Mouse (Mus musculus) hindbrain, embryonic 15.5 days (tissue): ENCODE results near the gene Lrpap1. TPM values are rescaled to one million over a fixed set of nuclear protein-coding genes. Genes with fewer than 3 reads are reported as not detected.

Experiments used
- ATAC-seq: fragments of 200-750 bp; cut with Nextera tagmentation; 2 replicates; pipeline ENCODE4 v1.8.0; 2017; ENCODE audit warnings: low read depth, moderate number of reproducible peaks, moderate TSS enrichment; ENCODE audit not compliant: low FRiP score
- H3K27ac ChIP-seq: fragments of 300-500 bp; sonication (generic); replicated peaks from 2 replicates; pipeline ENCODE4 v1.5.1; 2015; ENCODE audit warnings: mild to moderate bottlenecking, inconsistent platforms
- H3K27me3 ChIP-seq: fragments of 300-500 bp; sonication (generic); 2 replicates; pipeline ENCODE4 v1.6.1; 2015; ENCODE audit warnings: control low read depth, inconsistent platforms
- H3K36me3 ChIP-seq: fragments of 300-500 bp; sonication (generic); 2 replicates; pipeline ENCODE4 v1.6.1; 2015; ENCODE audit warnings: control low read depth, inconsistent platforms
- H3K4me1 ChIP-seq: fragments of 300-500 bp; sonication (generic); replicated peaks from 2 replicates; pipeline ENCODE4 v1.6.1; 2015; ENCODE audit warnings: control low read depth, inconsistent platforms
- H3K4me2 ChIP-seq: fragments of 300-500 bp; sonication (generic); 2 replicates; pipeline ENCODE4 v1.6.1; 2015; ENCODE audit warnings: moderate library complexity, mild to moderate bottlenecking, inconsistent platforms
- H3K4me3 ChIP-seq: fragments of 300-500 bp; sonication (generic); 2 replicates; pipeline ENCODE4 v1.5.1; 2015; ENCODE audit warnings: mild to moderate bottlenecking, inconsistent platforms
- H3K9ac ChIP-seq: fragments of 300-500 bp; sonication (generic); 2 replicates; pipeline ENCODE4 v1.6.1; 2015; ENCODE audit warnings: inconsistent platforms
- H3K9me3 ChIP-seq: fragments of 300-500 bp; sonication (generic); 2 replicates; pipeline ENCODE4 v1.6.1; 2016; ENCODE audit warnings: control low read depth, inconsistent platforms
- WGBS: fragments of 180-500 bp; shearing (Covaris S2); methylation state at CpG from one replicate; pipeline ENCODE4 v1.1.7; 2015; 5-methylcytosine and 5-hydroxymethylcytosine counted together
- polyA plus RNA-seq: library from polyadenylated mRNA; unstranded; fragments of >200 nt; fragmentation: Nextera tagmentation; extraction: Ambion mirVana; gene quantifications from 2 replicates; pipeline ENCODE4 v1.2.1, GENCODE M21; 2015

The Lrpap1 gene
- polyA plus RNA-seq, 1 experiment from 2014 or later, result 146 TPM

DNA sequence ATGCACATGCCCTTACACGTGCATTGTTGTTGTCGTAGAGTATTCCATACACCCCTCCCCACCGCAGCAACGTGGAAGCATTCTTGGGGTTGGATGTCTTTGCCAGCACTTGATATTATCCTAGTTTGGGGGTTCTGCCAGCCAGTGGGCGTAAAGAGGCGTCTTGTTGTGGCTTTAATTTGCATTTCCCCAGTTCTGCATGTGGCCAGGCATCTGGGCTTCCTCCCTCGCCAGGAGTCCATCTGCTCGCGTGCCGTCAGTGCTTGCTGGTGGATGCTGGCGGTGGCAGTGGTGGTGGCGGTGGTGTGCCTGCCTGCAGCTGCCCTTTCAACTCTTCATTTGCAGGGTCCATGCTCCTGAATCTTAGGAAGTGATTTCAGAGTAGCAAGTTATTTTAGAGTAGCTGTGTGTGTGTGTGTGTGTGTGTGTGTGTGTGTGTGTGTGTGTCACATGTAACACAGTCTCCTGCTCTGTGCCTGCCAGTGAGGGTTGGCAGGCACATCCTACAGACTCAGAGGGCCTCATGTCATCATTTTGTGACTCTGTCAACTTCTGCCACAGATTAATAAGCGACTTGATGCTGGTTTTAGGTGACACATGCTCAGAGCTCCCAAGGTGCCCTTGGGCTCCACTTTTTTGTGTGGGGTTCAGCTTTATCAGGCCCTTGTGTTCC lies 32.1 kb upstream of the Lrpap1 start:
- 44% methylated on average over 13 of the region's 13 CpGs for WGBS

DNA sequence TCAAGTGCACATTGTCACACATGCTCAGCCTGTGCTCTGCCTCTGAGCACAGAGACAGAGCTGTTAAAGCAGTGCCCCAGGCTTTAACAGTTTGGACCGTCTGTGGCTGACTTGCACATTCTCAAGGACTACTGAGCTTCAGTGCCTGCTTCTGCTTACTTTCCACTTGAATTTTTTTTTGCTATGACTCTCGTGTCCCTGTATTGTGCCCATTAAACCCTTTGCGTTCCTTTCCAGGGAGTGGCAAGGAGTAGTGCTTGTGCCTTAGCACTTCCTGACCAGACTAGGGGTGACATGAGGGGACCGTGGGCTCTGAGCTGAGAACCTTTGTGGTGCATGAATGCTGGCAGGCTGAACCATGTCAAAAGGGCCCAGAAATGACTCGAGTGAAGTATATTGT lies 30.3 kb upstream of the Lrpap1 start:
- no peak overlapping the region for H3K4me3 ChIP-seq
- WGBS, result 81% methylated on average over 5 of the region's 5 CpGs
- peaks cover 15% of the 10 kb centered on the region for H3K4me1 ChIP-seq
- no peaks in the 10 kb centered on the region for H3K36me3 ChIP-seq
- H3K4me2 ChIP-seq, result no peak overlapping the region
- ATAC-seq, result no peak
- H3K9me3 ChIP-seq, result no peaks in the 10 kb centered on the region
- no peaks in the 10 kb centered on the region for H3K27me3 ChIP-seq
- H3K27ac ChIP-seq, result no peak overlapping the region
- no peak overlapping the region for H3K9ac ChIP-seq

More for the DNA sequence above, 32.1 kb upstream of the Lrpap1 start:
- H3K36me3 ChIP-seq, result no peaks in the 10 kb centered on the region
- H3K9me3 ChIP-seq, result no peaks in the 10 kb centered on the region
- H3K4me2 ChIP-seq, result no peak overlapping the region
- peaks cover 23% of the 10 kb centered on the region for H3K4me1 ChIP-seq
- peak overlapping the region; percentile 62 for H3K27ac ChIP-seq
- no peaks in the 10 kb centered on the region for H3K27me3 ChIP-seq
- H3K9ac ChIP-seq, result no peak overlapping the region
- ATAC-seq, result peak; percentile 42; the same call in 1 of the 2 replicates
- H3K4me3 ChIP-seq, result no peak overlapping the region

DNA sequence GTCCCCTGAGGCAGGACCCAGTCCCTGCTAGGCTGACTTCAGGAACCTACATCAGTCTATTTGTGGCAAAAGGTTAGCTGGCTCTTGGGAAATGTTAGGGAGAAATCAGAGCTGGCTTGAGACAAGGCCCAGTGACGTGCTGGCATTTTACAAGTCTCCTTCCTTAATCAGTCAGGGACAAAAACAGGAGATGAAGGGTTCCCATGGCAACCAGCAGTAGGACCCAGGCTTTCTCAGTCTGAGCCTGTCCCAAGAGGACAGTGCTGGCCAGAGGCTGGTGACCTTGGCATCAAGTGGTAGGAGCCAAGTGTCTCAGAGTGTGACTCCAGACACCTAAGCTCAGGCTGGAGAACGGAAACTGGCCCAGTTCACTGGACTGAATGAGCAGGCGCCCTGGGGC lies 28.7 kb upstream of the Lrpap1 start:
- peaks cover 11% of the 10 kb centered on the region for H3K4me1 ChIP-seq
- ATAC-seq, result no peak
- WGBS, result 72% methylated on average over 3 of the region's 3 CpGs
- no peak overlapping the region for H3K4me3 ChIP-seq
- no peak overlapping the region for H3K27ac ChIP-seq
- no peak overlapping the region for H3K9ac ChIP-seq
- H3K36me3 ChIP-seq, result no peaks in the 10 kb centered on the region
- H3K9me3 ChIP-seq, result no peaks in the 10 kb centered on the region
- no peak overlapping the region for H3K4me2 ChIP-seq
- no peaks in the 10 kb centered on the region for H3K27me3 ChIP-seq

DNA sequence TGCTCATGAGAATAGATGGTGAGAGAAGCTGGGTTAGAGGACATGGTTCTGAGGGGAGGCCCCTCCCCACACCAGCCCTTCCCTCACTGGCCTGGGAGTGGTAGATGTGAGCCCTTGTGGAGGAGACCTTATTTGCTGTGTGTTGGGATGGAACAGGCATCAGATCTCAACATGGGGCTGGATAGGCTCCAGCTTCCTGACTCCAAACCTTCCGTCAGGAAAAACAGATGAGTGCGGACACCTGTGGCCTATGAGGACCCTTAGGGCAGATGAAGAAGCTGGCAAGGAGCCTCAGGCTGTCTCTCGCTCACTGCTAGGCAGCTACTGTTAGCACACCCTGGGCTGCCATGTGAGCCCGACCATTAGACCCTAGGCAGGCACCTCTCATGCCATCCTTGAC lies 27.9 kb upstream of the Lrpap1 start:
- no peak overlapping the region for H3K4me3 ChIP-seq
- WGBS, result 88% methylated on average over 4 of the region's 4 CpGs
- no peak overlapping the region for H3K9ac ChIP-seq
- peaks cover 8% of the 10 kb centered on the region for H3K4me1 ChIP-seq
- ATAC-seq, result no peak
- H3K27me3 ChIP-seq, result no peaks in the 10 kb centered on the region
- H3K4me2 ChIP-seq, result no peak overlapping the region
- no peak overlapping the region for H3K27ac ChIP-seq
- no peaks in the 10 kb centered on the region for H3K9me3 ChIP-seq
- H3K36me3 ChIP-seq, result no peaks in the 10 kb centered on the region

DNA sequence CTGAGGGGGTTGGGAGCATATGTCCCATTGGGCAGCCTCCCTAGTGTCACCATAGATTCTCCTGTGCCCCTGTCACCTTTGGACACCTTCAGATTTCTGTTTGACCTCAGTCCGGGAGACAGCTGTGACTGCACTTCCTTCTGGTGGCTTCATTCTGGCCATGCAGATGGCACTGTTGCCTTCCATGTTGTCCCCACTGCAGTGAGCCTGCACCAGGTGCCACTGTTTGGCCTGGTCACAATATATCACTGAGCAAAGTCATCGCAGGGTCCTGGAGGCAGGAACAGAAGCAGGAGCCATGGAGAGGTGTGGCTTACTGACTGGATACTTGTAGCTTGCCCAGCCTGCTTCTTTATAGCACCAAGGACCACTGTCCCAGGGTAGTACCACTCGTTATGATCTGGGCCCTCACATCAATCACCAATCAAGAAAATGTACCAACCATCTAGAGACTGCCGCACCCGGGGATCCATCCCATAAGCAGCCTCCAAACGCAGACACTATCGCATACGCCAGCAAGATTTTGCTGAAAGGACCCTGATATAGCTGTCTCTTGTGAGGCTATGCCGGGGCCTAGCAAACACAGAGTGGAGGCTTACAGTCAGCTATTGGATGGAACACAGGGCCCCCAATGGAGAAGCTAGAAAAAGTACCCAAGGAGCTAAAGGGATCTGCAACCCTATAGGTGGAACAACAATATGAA lies 26.9 kb upstream of the Lrpap1 start:
- Histone ChIP-seq H3K4me1 (no peaks in the 10 kb centered on the region; the same call in 1 of the 2 replicates), H3K4me3 (no peak overlapping the region), H3K4me2 (no peak overlapping the region), H3K9ac (no peak overlapping the region), H3K27ac (no peak overlapping the region), H3K9me3 (no peaks in the 10 kb centered on the region), H3K36me3 (no peaks in the 10 kb centered on the region), H3K27me3 (no peaks in the 10 kb centered on the region)
- no peak for ATAC-seq
- WGBS, result 90% methylated on average over 9 of the region's 9 CpGs

DNA sequence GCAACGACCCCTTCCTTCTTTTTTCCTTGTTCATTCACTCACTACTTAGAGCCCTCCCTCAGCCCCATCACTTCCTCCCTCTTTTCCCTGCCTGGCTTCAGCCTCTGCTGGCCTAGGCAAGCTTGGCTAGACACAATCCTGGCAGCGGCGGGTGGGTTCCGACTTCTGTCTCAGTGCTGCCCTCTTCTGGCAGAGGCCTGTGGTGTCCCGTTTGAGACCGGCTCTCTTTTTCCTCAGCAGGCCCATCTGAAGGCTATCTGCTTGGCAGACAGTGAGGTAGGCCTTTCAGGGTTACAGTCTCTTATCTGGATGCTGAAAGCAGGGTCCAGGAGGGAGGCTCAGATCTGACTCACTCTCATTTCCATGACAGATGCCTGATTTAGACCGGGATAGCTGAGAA lies 26.2 kb upstream of the Lrpap1 start:
- 8% methylated on average over 7 of the region's 7 CpGs for WGBS
- no peak overlapping the region for H3K27ac ChIP-seq
- H3K4me3 ChIP-seq, result no peak overlapping the region
- H3K9me3 ChIP-seq, result no peaks in the 10 kb centered on the region
- ATAC-seq, result peak; percentile 20; the same call in 1 of the 2 replicates
- H3K9ac ChIP-seq, result no peak overlapping the region
- no peaks in the 10 kb centered on the region for H3K36me3 ChIP-seq
- H3K4me1 ChIP-seq, result no peaks in the 10 kb centered on the region; the same call in 1 of the 2 replicates
- no peak overlapping the region for H3K4me2 ChIP-seq
- no peaks in the 10 kb centered on the region for H3K27me3 ChIP-seq

DNA sequence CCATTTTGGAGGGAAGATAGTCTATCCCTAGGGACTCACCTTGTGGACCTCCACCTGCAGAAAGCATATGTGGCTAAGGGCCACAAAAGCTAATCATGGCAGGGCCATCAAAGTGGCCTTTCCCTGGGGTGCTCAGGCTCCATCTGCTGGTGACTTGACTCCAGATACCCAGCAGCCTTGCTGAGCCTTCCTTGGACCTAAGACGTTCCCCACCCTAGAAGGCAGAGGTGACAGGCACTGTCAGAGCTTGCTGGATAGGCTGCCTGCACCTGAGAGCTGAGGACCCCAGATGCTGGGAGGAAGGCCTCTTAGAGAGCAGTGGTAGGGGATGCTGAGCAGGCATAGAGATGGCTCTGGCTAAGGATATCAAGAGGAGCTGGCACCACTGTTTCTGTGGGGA lies 25.7 kb upstream of the Lrpap1 start:
- WGBS, result 45% methylated on average over 1 of the region's 1 CpGs
- Histone ChIP-seq H3K4me3 (no peak overlapping the region), H3K9me3 (no peaks in the 10 kb centered on the region), H3K4me1 (no peaks in the 10 kb centered on the region; the same call in 1 of the 2 replicates), H3K9ac (no peak overlapping the region), H3K27me3 (no peaks in the 10 kb centered on the region), H3K4me2 (no peak overlapping the region), H3K27ac (no peak overlapping the region), H3K36me3 (no peaks in the 10 kb centered on the region)
- ATAC-seq, result 0 out of 2 replicates have a peak, but pooled peaks have one; percentile 13

DNA sequence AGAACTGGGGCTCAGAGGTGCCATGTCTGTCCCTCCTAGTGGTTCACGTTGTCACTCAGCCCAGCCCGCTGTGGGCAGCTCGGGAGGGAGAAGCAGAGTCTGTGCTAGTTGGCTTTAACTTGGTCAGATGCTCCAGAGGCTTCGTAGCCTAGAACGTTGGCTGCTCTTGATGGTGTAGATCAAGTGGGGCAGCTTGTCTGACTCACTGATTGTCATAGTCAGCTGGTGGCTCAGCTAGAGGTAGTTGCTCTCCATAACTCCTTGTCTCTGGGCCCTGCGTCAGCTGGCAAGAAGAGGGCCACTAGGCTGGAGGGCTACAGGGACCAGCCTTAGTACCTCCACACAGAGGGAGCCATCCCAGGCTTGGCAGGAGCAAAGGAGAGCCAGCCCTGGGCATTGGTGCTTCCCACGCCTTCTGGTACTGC lies 24.2 kb upstream of the Lrpap1 start:
- H3K36me3 ChIP-seq, result no peaks in the 10 kb centered on the region
- no peak overlapping the region for H3K27ac ChIP-seq
- no peaks in the 10 kb centered on the region for H3K9me3 ChIP-seq
- H3K4me1 ChIP-seq, result no peaks in the 10 kb centered on the region; the same call in 1 of the 2 replicates
- WGBS, result 83% methylated on average over 7 of the region's 7 CpGs
- H3K4me2 ChIP-seq, result no peak overlapping the region
- H3K4me3 ChIP-seq, result no peak overlapping the region
- ATAC-seq, result no peak
- H3K9ac ChIP-seq, result no peak overlapping the region
- H3K27me3 ChIP-seq, result no peaks in the 10 kb centered on the region

DNA sequence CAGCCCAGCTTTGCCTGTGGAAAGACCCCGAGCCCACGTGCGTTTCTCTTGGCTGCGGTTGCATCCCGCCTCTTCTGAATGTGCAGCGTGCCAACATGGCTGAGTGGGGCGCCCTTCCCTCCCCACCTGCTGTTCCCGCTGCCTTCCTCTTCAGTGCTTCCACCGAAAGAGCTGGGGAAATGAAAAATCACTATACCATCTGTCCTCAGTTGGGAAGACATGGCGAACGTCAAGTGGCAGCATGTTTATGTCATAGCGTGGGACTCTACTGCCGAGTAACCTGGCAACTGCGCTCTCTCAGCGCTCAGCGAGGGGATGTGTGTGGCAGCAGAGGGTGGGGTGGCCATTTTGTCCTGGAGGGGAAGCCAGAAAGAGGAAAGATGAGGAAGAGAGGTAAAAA lies 23.6 kb upstream of the Lrpap1 start:
- Histone ChIP-seq H3K9me3 (no peaks in the 10 kb centered on the region), H3K9ac (no peak overlapping the region), H3K36me3 (no peaks in the 10 kb centered on the region), H3K4me1 (no peaks in the 10 kb centered on the region; the same call in 1 of the 2 replicates), H3K27me3 (no peaks in the 10 kb centered on the region), H3K27ac (no peak overlapping the region), H3K4me3 (no peak overlapping the region), H3K4me2 (no peak overlapping the region)
- WGBS, result 72% methylated on average over 16 of the region's 16 CpGs
- ATAC-seq, result 0 out of 2 replicates have a peak, but pooled peaks have one; percentile 49

DNA sequence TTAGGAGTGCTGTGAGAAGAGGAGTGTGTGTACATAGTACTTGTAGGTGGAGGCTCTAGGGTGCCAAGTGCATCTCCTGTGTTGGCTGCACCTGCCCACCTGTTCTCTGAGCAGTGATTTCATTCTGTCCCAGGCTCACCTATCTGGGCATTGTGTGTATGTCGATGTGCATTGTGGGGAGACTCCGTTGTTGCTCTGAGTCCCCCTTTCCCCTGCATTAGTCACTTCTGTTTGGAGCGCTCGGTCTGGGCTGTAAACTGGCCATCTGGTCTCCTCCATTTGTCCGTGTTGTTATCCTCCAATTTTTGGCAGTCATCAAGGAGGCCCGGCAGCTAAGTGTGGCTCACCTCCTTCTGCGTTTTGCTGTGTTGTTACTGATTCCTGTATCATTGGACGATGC lies 14.5 kb upstream of the Lrpap1 start:
- ATAC-seq, result no peak
- Histone ChIP-seq H3K27me3 (no peaks in the 10 kb centered on the region), H3K4me3 (no peak overlapping the region), H3K4me2 (no peak overlapping the region), H3K4me1 (no peaks in the 10 kb centered on the region), H3K27ac (no peak overlapping the region), H3K9ac (no peak overlapping the region), H3K36me3 (no peaks in the 10 kb centered on the region), H3K9me3 (no peaks in the 10 kb centered on the region)
- 82% methylated on average over 8 of the region's 8 CpGs for WGBS

DNA sequence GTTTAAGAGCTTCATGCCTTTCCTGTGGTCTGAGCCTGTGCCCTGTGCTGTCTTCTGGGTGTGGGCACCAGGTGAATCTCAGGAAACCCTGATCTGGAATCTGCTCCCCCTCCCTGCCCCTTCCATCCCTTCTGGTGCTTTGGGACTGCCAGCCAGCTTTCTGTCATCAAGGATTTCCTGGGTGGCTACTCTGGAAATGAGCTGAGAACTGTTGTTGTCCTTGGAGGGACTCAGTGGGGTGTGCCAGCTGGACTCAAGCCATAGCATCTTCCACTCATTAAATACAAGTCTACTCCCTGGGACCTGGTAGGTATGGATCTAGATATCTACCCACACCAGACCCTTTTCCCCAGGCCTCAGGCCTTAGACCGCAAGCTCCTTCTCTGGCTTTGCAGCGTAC lies 12.9 kb upstream of the Lrpap1 start:
- H3K9ac ChIP-seq, result no peak overlapping the region
- peak; percentile 34; the same call in 1 of the 2 replicates for ATAC-seq
- H3K4me3 ChIP-seq, result no peak overlapping the region
- no peaks in the 10 kb centered on the region for H3K36me3 ChIP-seq
- no peak overlapping the region for H3K27ac ChIP-seq
- H3K9me3 ChIP-seq, result no peaks in the 10 kb centered on the region
- 80% methylated on average over 2 of the region's 2 CpGs for WGBS
- H3K4me1 ChIP-seq, result no peaks in the 10 kb centered on the region
- H3K4me2 ChIP-seq, result no peak overlapping the region
- H3K27me3 ChIP-seq, result no peaks in the 10 kb centered on the region

DNA sequence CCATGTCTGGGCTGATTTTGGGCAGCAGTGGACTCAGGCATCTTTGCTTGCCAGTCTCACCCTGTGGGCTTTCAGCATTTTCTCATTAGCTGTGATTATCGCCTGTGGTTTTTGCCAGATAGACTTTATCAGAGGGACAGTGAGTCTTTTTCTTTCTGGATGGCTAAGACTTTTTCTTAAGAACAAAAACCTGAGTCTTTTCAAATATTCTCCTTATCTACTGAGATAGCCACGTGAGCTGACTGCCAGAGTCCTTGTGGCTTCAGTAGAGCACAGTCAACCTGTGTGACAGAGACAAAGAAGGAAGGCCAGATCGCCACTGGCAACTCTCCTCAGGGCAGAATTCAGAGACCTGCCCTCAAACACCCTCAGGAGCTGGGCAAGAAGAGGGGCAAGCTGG lies 12.1 kb upstream of the Lrpap1 start:
- no peaks in the 10 kb centered on the region for H3K4me1 ChIP-seq
- no peak overlapping the region for H3K4me2 ChIP-seq
- H3K9ac ChIP-seq, result no peak overlapping the region
- 82% methylated on average over 3 of the region's 3 CpGs for WGBS
- H3K27me3 ChIP-seq, result no peaks in the 10 kb centered on the region
- no peak overlapping the region for H3K4me3 ChIP-seq
- no peak overlapping the region for H3K27ac ChIP-seq
- ATAC-seq, result no peak
- H3K36me3 ChIP-seq, result no peaks in the 10 kb centered on the region
- H3K9me3 ChIP-seq, result no peaks in the 10 kb centered on the region
